Mouse (Mus musculus) lung, postnatal 4 days (tissue): ENCODE data around the gene Mast4.

ENCODE experiments used
- DNase-seq, 2 experiments: peaks; one replicate each; pipeline ENCODE4 v3.0.0; 2021

Mast4 gene

GRCm38 (mm10) chr13:102886788-102887187 lies 447.5 kb downstream of the Mast4 start:
- no peak for DNase-seq

GRCm38 (mm10) chr13:102886147-102886546 lies 448.1 kb downstream of the Mast4 start:
- no peak for DNase-seq

GRCm38 (mm10) chr13:102880381-102881076 lies 453.8 kb downstream of the Mast4 start:
- no peak for DNase-seq

GRCm38 (mm10) chr13:102878631-102879030 lies 455.7 kb downstream of the Mast4 start:
- DNase-seq = no peak

- no peak for DNase-seq
Measured at GRCm38 (mm10) chr13:102877766-102878325, 456.5 kb downstream of the Mast4 start.

- DNase-seq = no peak
Measured at GRCm38 (mm10) chr13:102877154-102877553, 457.1 kb downstream of the Mast4 start.

- DNase-seq = no peak
Measured at GRCm38 (mm10) chr13:102875520-102875919, 458.8 kb downstream of the Mast4 start.

GRCm38 (mm10) chr13:102875144-102875476 lies 459.2 kb downstream of the Mast4 start:
- DNase-seq = no peak

GRCm38 (mm10) chr13:102874465-102875143 lies 459.7 kb downstream of the Mast4 start:
- DNase-seq = peak; percentile 38 to 60

- no peak for DNase-seq
Measured at GRCm38 (mm10) chr13:102873412-102874016, 460.8 kb downstream of the Mast4 start.

- no peak for DNase-seq
Measured at GRCm38 (mm10) chr13:102871380-102872104, 462.8 kb downstream of the Mast4 start.

- no peak for DNase-seq
Measured at GRCm38 (mm10) chr13:102869541-102869940, 464.8 kb downstream of the Mast4 start.

- no peak for DNase-seq
Measured at GRCm38 (mm10) chr13:102866816-102867215, 467.5 kb downstream of the Mast4 start.

GRCm38 (mm10) chr13:102865971-102866724 lies 468.1 kb downstream of the Mast4 start:
- DNase-seq = peak; percentile 70 to 90

GRCm38 (mm10) chr13:102865494-102865893 lies 468.8 kb downstream of the Mast4 start:
- DNase-seq = no peak

GRCm38 (mm10) chr13:102864840-102865239 lies 469.5 kb downstream of the Mast4 start:
- DNase-seq = no peak

- DNase-seq = no peak
Measured at GRCm38 (mm10) chr13:102864079-102864478, 470.2 kb downstream of the Mast4 start.

GRCm38 (mm10) chr13:102862981-102863380 lies 471.3 kb downstream of the Mast4 start:
- DNase-seq = no peak

- DNase-seq = no peak
Measured at GRCm38 (mm10) chr13:102862397-102862796, 471.9 kb downstream of the Mast4 start.

GRCm38 (mm10) chr13:102860733-102861132 lies 473.6 kb downstream of the Mast4 start:
- DNase-seq = no peak

GRCm38 (mm10) chr13:102860135-102860534 lies 474.2 kb downstream of the Mast4 start:
- DNase-seq = no peak

- DNase-seq = no peak
Measured at GRCm38 (mm10) chr13:102857539-102857838, 476.8 kb downstream of the Mast4 start.
